In the genomic region with DNA sequence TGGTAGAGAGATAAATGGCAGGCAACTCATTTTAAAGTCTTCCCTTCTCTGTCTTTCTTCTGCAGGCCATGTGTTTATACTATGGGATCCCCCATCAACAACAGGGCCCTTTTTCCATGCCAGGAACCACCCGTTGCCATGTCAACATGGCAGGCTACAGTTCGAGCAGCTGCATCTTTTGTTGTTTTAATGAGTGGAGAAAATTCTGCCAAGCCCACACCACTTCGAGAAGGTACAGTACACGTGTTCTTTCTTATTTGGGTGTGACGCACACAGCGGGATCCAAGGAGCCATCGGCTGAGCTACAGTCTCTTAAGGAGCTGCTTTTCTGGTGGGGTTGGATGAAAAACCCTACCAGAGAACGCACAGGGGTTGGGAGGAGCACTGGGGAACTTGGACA, we compare ENCODE assay signal across 11 mouse cellular contexts.
DNase-seq lines count a peak whose midpoint lies in the region; ATAC-seq and TF ChIP-seq lines count a peak whose summit lies in the region.
"Had no signal": no experiment of that assay in that cellular context is flagged by ENCODE, and none has a peak within 500 bp of the region (broad histone marks: within the 10 kb centered on the region; RNA-seq: fewer than 3 reads in every experiment).

No protein-coding gene starts in this region.

- 80% methylated on average over 8 of the region's 8 CpGs for WGBS in heart, embryonic 14.5 days
- WGBS in heart, embryonic 10.5 days = 74% methylated on average over 8 of the region's 8 CpGs

- no peak overlapping the region for H3K4me3 ChIP-seq in heart, embryonic 14.5 days (ENCODE audit: control insufficient read depth in 1 of 2, insufficient read depth in 1 of 2, low read depth in 1 of 2, low read length in 2 of 2)
- no peak overlapping the region for H3K4me3 ChIP-seq in heart, embryonic 10.5 days
- H3K4me3 ChIP-seq in layer of hippocampus, adult 2 months = no peak overlapping the region
- H3K4me3 ChIP-seq: lung, embryonic 15.5 days had no signal

- H3K27ac ChIP-seq in heart, embryonic 14.5 days (replicated peaks in 1 of 2; ENCODE audit: control insufficient read depth in 1 of 2, insufficient read depth in 1 of 2, low read depth in 2 of 2, low read length in 2 of 2) = peak overlapping the region; percentile 52 to 57; a peak in 3 of 4 replicates
- no peak overlapping the region for H3K27ac ChIP-seq in heart, embryonic 10.5 days
- no peak overlapping the region for H3K27ac ChIP-seq in layer of hippocampus, adult 2 months
- H3K27ac ChIP-seq: lung, embryonic 15.5 days had no signal

- H3K9ac ChIP-seq in heart, embryonic 14.5 days (ENCODE audit: low read length) = no peak overlapping the region
- H3K9ac ChIP-seq: lung, embryonic 15.5 days had no signal

- TF ChIP-seq CTCF in layer of hippocampus, adult 2 months (conservative IDR thresholded peaks at IDR 0.05) = no peak

- no peak for DNase-seq in heart, embryonic 10.5 days (ENCODE audit: low spot score)
- DNase-seq in right cerebral cortex, postnatal 4 days = peak; percentile 14
- DNase-seq in right cerebral cortex, postnatal 36 days (ENCODE audit: low spot score in 2 of 2) = no peak
- peak; percentile 37 to 44 for DNase-seq in layer of hippocampus, adult 2 months (ENCODE audit: low spot score in 2 of 2)
- DNase-seq in adrenal gland, adult (ENCODE audit: inconsistent age in 2 of 2, low spot score in 1 of 2) = no peak
- no peak for DNase-seq in thymus, postnatal 10 days (ENCODE audit: low spot score in 2 of 2)
- DNase-seq: adrenal gland, adult 8-10 months; cerebellum, adult 9-10 months had no signal

- H3K9me3 ChIP-seq in heart, embryonic 14.5 days (ENCODE audit: control insufficient read depth, low read length) = no peaks in the 10 kb centered on the region
- H3K9me3 ChIP-seq in heart, embryonic 10.5 days = no peaks in the 10 kb centered on the region
- H3K9me3 ChIP-seq: lung, embryonic 15.5 days had no signal

- H3K4me2 ChIP-seq in heart, embryonic 14.5 days (ENCODE audit: low read length) = no peak overlapping the region
- H3K4me2 ChIP-seq: lung, embryonic 15.5 days had no signal

- H3K4me1 ChIP-seq in heart, embryonic 14.5 days (ENCODE audit: control insufficient read depth in 2 of 2, insufficient read depth in 2 of 2, low read length in 2 of 2) = peaks cover 8 to 12% of the 10 kb centered on the region in 2 experiments
- peaks cover 16% of the 10 kb centered on the region for H3K4me1 ChIP-seq in heart, embryonic 10.5 days

- H3K36me3 ChIP-seq in heart, embryonic 14.5 days (ENCODE audit: control insufficient read depth, insufficient read depth, low read length) = no peaks in the 10 kb centered on the region
- no peaks in the 10 kb centered on the region for H3K36me3 ChIP-seq in heart, embryonic 10.5 days
- H3K36me3 ChIP-seq: lung, embryonic 15.5 days had no signal

- ATAC-seq in heart, embryonic 14.5 days (ENCODE audit: insufficient number of reproducible peaks, insufficient read depth, low FRiP score, low read depth) = no peak
- ATAC-seq in erythroid progenitor cell, adult 5-6 weeks (replicated peaks; ENCODE audit: low FRiP score, poor library complexity, severe bottlenecking) = no peak

- H3K27me3 ChIP-seq in heart, embryonic 14.5 days (ENCODE audit: control insufficient read depth, insufficient read depth, low read length) = no peaks in the 10 kb centered on the region
- no peaks in the 10 kb centered on the region for H3K27me3 ChIP-seq in heart, embryonic 10.5 days (ENCODE audit: insufficient read depth, poor library complexity, severe bottlenecking)
- H3K27me3 ChIP-seq: lung, embryonic 15.5 days had no signal

Comparison
In these comparisons a context has a peak if more than half of its experiments do, and no peak if none do; other contexts are left out.
1. H3K27ac ChIP-seq: peak in heart, embryonic 14.5 days (2 of 2); none in heart, embryonic 10.5 days (single experiment) and layer of hippocampus, adult 2 months (single experiment).
2. DNase-seq: peak in right cerebral cortex, postnatal 4 days (single experiment) and layer of hippocampus, adult 2 months (2 of 2); none in heart, embryonic 10.5 days (single experiment), right cerebral cortex, postnatal 36 days (0 of 2), adrenal gland, adult (0 of 2) and thymus, postnatal 10 days (0 of 2).